In the genomic region with DNA sequence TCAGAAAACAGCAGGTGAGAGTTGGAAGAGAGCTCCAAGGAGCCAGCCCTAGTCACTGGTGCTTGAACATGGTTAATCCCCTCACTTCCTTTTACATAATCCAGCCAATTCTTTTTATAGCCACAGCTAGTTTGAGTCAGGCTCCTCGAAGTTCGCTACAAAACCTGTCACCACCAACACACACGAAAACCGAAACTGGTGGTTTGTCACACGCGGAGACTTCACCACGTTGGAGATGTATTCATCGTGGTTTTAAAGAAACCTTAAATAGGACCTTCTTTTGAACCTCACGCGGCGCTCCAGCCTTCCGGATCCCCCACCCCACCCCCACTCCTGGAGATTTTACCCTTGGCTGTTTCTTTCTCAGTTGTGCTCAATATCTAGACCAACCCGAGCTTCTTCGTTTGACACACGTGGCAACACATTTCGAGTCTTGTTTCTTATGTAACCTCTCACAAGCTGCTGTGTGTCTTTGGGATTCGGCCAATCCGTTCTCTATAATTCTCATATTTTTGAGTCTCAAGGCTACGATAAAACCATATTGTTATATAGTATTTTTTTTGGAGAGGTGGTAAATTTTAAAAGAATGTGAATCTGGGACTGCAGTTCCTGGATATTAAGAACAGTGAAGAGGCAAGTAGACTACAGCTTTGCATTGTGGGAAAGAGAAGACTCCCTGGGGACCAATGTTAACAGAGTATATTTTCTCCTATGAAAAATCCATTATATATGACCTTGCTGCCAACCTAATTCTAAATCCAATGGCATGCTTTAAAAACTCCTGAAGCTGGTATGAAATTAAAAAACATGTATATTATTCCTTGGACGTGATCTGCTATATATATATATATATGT, we compare ENCODE assay signal across 8 mouse cellular contexts. TPM values are rescaled to one million over a fixed set of nuclear protein-coding genes. Genes with fewer than 3 reads are reported as not detected.
A peak's percentile ranks its signal among the peaks of the same experiment; 100 is the strongest.
DNase-seq lines count a peak whose midpoint lies in the region; ATAC-seq and TF ChIP-seq lines count a peak whose summit lies in the region.

No protein-coding gene starts in this region.

- H3K27ac ChIP-seq in intestine, postnatal 0 days (ENCODE audit: low read depth, low read length), result no peak overlapping the region
- H3K27ac ChIP-seq in limb, embryonic 13.5 days, result no peak overlapping the region; the same call in 1 of the 2 replicates
- H3K27ac ChIP-seq in neural tube, embryonic 15.5 days (replicated peaks), result no peak overlapping the region

- H3K4me1 ChIP-seq in intestine, postnatal 0 days (replicated peaks; ENCODE audit: control insufficient read depth, insufficient read depth, low read length), result no peaks in the 10 kb centered on the region
- H3K4me1 ChIP-seq in limb, embryonic 13.5 days, result peaks cover 6% of the 10 kb centered on the region
- H3K4me1 ChIP-seq in neural tube, embryonic 15.5 days, result no peaks in the 10 kb centered on the region

- DNase-seq in layer of hippocampus, adult 11-12 months (ENCODE audit: low spot score), result peak; percentile 43
- DNase-seq in layer of hippocampus, postnatal 14 days (ENCODE audit: low spot score in 2 of 2), result no peak
- peak; percentile 56 to 64 for DNase-seq in cerebellum, postnatal 25 days
- DNase-seq in gastrocnemius, postnatal 25 days, result peak; percentile 10
- no peak for DNase-seq in c-Kit-positive CD71-positive TER-119-positive erythroid progenitor cells, embryonic 14.5 days (ENCODE audit: low spot score)

- TF ChIP-seq CTCF in intestine, postnatal 0 days (IDR thresholded peaks at IDR 0.05; ENCODE audit: low read depth), result no peak

- no peak for ATAC-seq in intestine, postnatal 0 days
- peak; percentile 64 for ATAC-seq in limb, embryonic 13.5 days (ENCODE audit: low FRiP score, low read depth)
- ATAC-seq in neural tube, embryonic 15.5 days (ENCODE audit: low FRiP score), result no peak

- no peaks in the 10 kb centered on the region for H3K36me3 ChIP-seq in intestine, postnatal 0 days (ENCODE audit: control insufficient read depth, insufficient read depth)
- H3K36me3 ChIP-seq in limb, embryonic 13.5 days, result no peaks in the 10 kb centered on the region
- H3K36me3 ChIP-seq in neural tube, embryonic 15.5 days, result no peaks in the 10 kb centered on the region

- peak overlapping the region; percentile 27 for H3K4me3 ChIP-seq in intestine, postnatal 0 days (ENCODE audit: low read depth, low read length)
- H3K4me3 ChIP-seq in limb, embryonic 13.5 days, result peak overlapping the region; percentile 33
- 0 out of 2 replicates have a peak overlapping the region, but pooled peaks have one; percentile 0 for H3K4me3 ChIP-seq in neural tube, embryonic 15.5 days (replicated peaks)

- no peaks in the 10 kb centered on the region for H3K9me3 ChIP-seq in intestine, postnatal 0 days (ENCODE audit: control insufficient read depth)
- H3K9me3 ChIP-seq in limb, embryonic 13.5 days, result no peaks in the 10 kb centered on the region
- H3K9me3 ChIP-seq in neural tube, embryonic 15.5 days (replicated peaks), result no peaks in the 10 kb centered on the region; the same call in 1 of the 2 replicates

- WGBS in intestine, postnatal 0 days, result 37% methylated on average over 20 of the region's 20 CpGs
- WGBS in limb, embryonic 13.5 days, result 31% methylated on average over 20 of the region's 20 CpGs
- 55% methylated on average over 20 of the region's 20 CpGs for WGBS in neural tube, embryonic 15.5 days

- H3K9ac ChIP-seq in intestine, postnatal 0 days (ENCODE audit: low read depth, low read length), result no peak overlapping the region
- H3K9ac ChIP-seq in limb, embryonic 13.5 days, result no peak overlapping the region
- H3K9ac ChIP-seq in neural tube, embryonic 15.5 days (replicated peaks), result no peak overlapping the region

- peak overlapping the region; percentile 62 for H3K4me2 ChIP-seq in intestine, postnatal 0 days (replicated peaks; ENCODE audit: low read depth)
- peak overlapping the region; percentile 61 for H3K4me2 ChIP-seq in limb, embryonic 13.5 days (replicated peaks)
- H3K4me2 ChIP-seq in neural tube, embryonic 15.5 days, result peak overlapping the region; percentile 31

- no peaks in the 10 kb centered on the region for H3K27me3 ChIP-seq in intestine, postnatal 0 days (replicated peaks; ENCODE audit: control insufficient read depth, insufficient read depth, low read length)
- no peaks in the 10 kb centered on the region for H3K27me3 ChIP-seq in limb, embryonic 13.5 days
- no peaks in the 10 kb centered on the region for H3K27me3 ChIP-seq in neural tube, embryonic 15.5 days (replicated peaks)

RNA-seq across cellular contexts. Expression of gene Zdhhc17, which starts 21.8 kb away (rescaled TPM):
- 10 to 100 TPM; 84.5 to 89.9 TPM for total RNA-seq in layer of hippocampus, postnatal 14 days (2021)
- 10 to 100 TPM; 18.3 to 18.8 TPM for total RNA-seq in gastrocnemius, postnatal 25 days (2021)
- 5.4 and 5.9 TPM in 2 replicates for polyA plus RNA-seq in intestine, postnatal 0 days (2015; fragmentation: Nextera tagmentation; extraction: Ambion mirVana)
- polyA plus RNA-seq in limb, embryonic 13.5 days (2015; fragmentation: Nextera tagmentation; extraction: Ambion mirVana), result 32.9 and 33.5 TPM in 2 replicates
- 49.0 and 53.5 TPM in 2 replicates for polyA plus RNA-seq in neural tube, embryonic 15.5 days (2015; fragmentation: Nextera tagmentation; extraction: Ambion mirVana)

Comparison
In these comparisons a context has a peak if more than half of its experiments do, and no peak if none do; other contexts are left out.
1. DNase-seq: peak in layer of hippocampus, adult 11-12 months (single experiment), cerebellum, postnatal 25 days (2 of 2) and gastrocnemius, postnatal 25 days (single experiment); none in layer of hippocampus, postnatal 14 days (0 of 2) and c-Kit-positive CD71-positive TER-119-positive erythroid progenitor cells, embryonic 14.5 days (single experiment).
2. Peak in every context shown above with its lines, with median percentiles within 50 percentile points of each other: H3K4me2 ChIP-seq and H3K4me3 ChIP-seq.